Mouse (Mus musculus) stomach, postnatal 0 days (tissue): ENCODE measurements around the gene Zfp467.

Experiments
- CTCF ChIP-seq: IDR thresholded peaks from 2 replicates; pipeline ENCODE4 v1.5.1; 2016; ENCODE audit warnings: antibody characterized with exemption, low read depth, mild to moderate bottlenecking, moderate library complexity
- EP300 ChIP-seq: optimal IDR thresholded peaks from 2 replicates; pipeline ENCODE3; 2016; ENCODE audit warnings: antibody characterized with exemption

GRCm38 (mm10) chr6:48439654-48440053 lies 6.0 kb downstream of the Zfp467 start:
- TF ChIP-seq CTCF = no peak
- no peak for TF ChIP-seq EP300
